Mouse (Mus musculus) kidney, adult 2 months (tissue): ENCODE measurements around the gene Dusp8.

Source experiments
- CTCF ChIP-seq: fragments of 200-500 bp; conservative IDR thresholded peaks from 2 replicates; pipeline ENCODE4 v1.5.1; 2011; ENCODE audit warnings: low read depth, mild to moderate bottlenecking, control low read depth, low read length, moderate library complexity, mixed read lengths; ENCODE audit not compliant: insufficient read depth, insufficient read length
- POLR2A ChIP-seq: fragments of 200-500 bp; IDR thresholded peaks from one replicate; pipeline ENCODE4 v1.6.1; 2011; ENCODE audit warnings: low read depth, low read length, control low read depth

DNA sequence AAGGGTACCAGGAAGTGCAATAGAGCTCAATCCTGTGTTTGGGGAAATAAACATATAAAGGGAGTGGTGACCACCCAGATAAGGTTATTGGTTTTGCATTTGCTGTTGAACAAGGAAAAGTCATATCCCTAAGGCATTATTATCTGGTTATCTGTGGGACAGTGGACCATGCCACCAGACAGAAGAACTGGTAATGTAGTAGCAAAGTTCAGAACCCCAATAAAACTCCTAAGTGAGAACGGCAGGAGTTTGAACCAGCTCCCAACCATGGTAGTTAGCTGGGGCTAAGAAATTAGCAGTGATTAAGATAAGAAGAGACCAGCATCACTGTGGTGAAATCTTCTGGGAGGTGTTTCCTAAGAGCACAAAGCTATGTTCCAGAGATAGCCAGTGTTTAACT is 49.7 kb downstream of the Dusp8 start:
- TF ChIP-seq CTCF (no peak), POLR2A (no peak)
